Mouse (Mus musculus) neural tube, embryonic 13.5 days (tissue): ENCODE measurements around the gene Aldh3a2. TPM values are rescaled to one million over a fixed set of nuclear protein-coding genes. Genes with fewer than 3 reads are reported as not detected.
"Not testable (repeated sequence)": the region's sequence is repeated elsewhere in the genome, so short reads cannot be mapped to it uniquely, and the experiment has no call there.

Source experiments
- ATAC-seq: fragments of 200-750 bp; cut with Nextera tagmentation; 2 replicates; pipeline ENCODE4 v1.8.0; 2017; ENCODE audit warnings: low read depth, mild to moderate bottlenecking, moderate TSS enrichment, moderate library complexity
- H3K27ac ChIP-seq: fragments of 300-500 bp; sonication (generic); replicated peaks from 2 replicates; pipeline ENCODE4 v1.5.1; 2015; ENCODE audit warnings: moderate library complexity, mild to moderate bottlenecking, inconsistent platforms
- H3K27me3 ChIP-seq: fragments of 300-500 bp; sonication (generic); 2 replicates; pipeline ENCODE4 v1.6.1; 2015; ENCODE audit warnings: mild to moderate bottlenecking, inconsistent platforms
- H3K36me3 ChIP-seq: fragments of 300-500 bp; sonication (generic); 2 replicates; pipeline ENCODE4 v1.6.1; 2015; ENCODE audit warnings: mild to moderate bottlenecking, inconsistent platforms
- H3K4me1 ChIP-seq: fragments of 300-500 bp; sonication (generic); replicated peaks from 2 replicates; pipeline ENCODE4 v1.6.1; 2015; ENCODE audit warnings: inconsistent platforms
- H3K4me2 ChIP-seq: fragments of 300-500 bp; sonication (generic); 2 replicates; pipeline ENCODE4 v1.6.1; 2015; ENCODE audit warnings: inconsistent platforms, mild to moderate bottlenecking, moderate library complexity
- H3K4me3 ChIP-seq: fragments of 300-500 bp; sonication (generic); 2 replicates; pipeline ENCODE4 v1.5.1; 2015; ENCODE audit warnings: mild to moderate bottlenecking, inconsistent platforms
- H3K9ac ChIP-seq: fragments of 300-500 bp; sonication (generic); 2 replicates; pipeline ENCODE4 v1.6.1; 2015; ENCODE audit warnings: moderate library complexity, mild to moderate bottlenecking, inconsistent platforms
- H3K9me3 ChIP-seq: fragments of 300-500 bp; sonication (generic); 2 replicates; pipeline ENCODE4 v1.6.1; 2016; ENCODE audit warnings: inconsistent platforms
- WGBS: fragments of 180-500 bp; shearing (Covaris S2); methylation state at CpG from one replicate; pipeline ENCODE4 v1.1.7; 2015; 5-methylcytosine and 5-hydroxymethylcytosine counted together
- polyA plus RNA-seq: library from polyadenylated mRNA; unstranded; fragments of >200 nt; fragmentation: Nextera tagmentation; extraction: Ambion mirVana; gene quantifications from 2 replicates; pipeline ENCODE4 v1.2.1, GENCODE M21; 2015

Gene Aldh3a2
- polyA plus RNA-seq, 1 experiment from 2014 or later: 26.4 TPM

GRCm38 (mm10) chr11:61180361-61180760 is 86.9 kb downstream of the Aldh3a2 start:
- WGBS: 66% methylated on average over 3 of the region's 3 CpGs
- Histone ChIP-seq H3K27me3 (no peaks in the 10 kb centered on the region), H3K4me2 (no peak overlapping the region), H3K4me1 (peaks cover 6% of the 10 kb centered on the region), H3K9me3 (no peaks in the 10 kb centered on the region), H3K36me3 (no peaks in the 10 kb centered on the region), H3K9ac (no peak overlapping the region), H3K27ac (peak overlapping the region; percentile 59), H3K4me3 (no peak overlapping the region)
- no peak for ATAC-seq

GRCm38 (mm10) chr11:61176321-61176720 is 90.9 kb downstream of the Aldh3a2 start:
- WGBS: 84% methylated on average over 1 of the region's 1 CpGs
- Histone ChIP-seq H3K27me3 (no peaks in the 10 kb centered on the region), H3K4me3 (no peak overlapping the region), H3K4me1 (peaks cover 30% of the 10 kb centered on the region), H3K9me3 (no peaks in the 10 kb centered on the region), H3K4me2 (0 out of 2 replicates have a peak overlapping the region, but pooled peaks have one; percentile 42), H3K36me3 (no peaks in the 10 kb centered on the region), H3K9ac (no peak overlapping the region), H3K27ac (peak overlapping the region; percentile 86)
- ATAC-seq: no peak

GRCm38 (mm10) chr11:61175778-61176177 is 91.5 kb downstream of the Aldh3a2 start:
- Histone ChIP-seq H3K4me1 (peaks cover 36% of the 10 kb centered on the region), H3K27me3 (no peaks in the 10 kb centered on the region), H3K36me3 (no peaks in the 10 kb centered on the region), H3K4me2 (peak overlapping the region; percentile 42), H3K9ac (peak overlapping the region; percentile 46), H3K9me3 (no peaks in the 10 kb centered on the region), H3K4me3 (no peak overlapping the region), H3K27ac (peak overlapping the region; percentile 86)
- no peak for ATAC-seq
- 68% methylated on average over 5 of the region's 5 CpGs for WGBS

GRCm38 (mm10) chr11:61174821-61175658 is 92.2 kb downstream of the Aldh3a2 start, which contains the start of gene Usp22:
Gene Usp22 (minus strand): TSS chr11:61175055.
- no peaks in the 10 kb centered on the region for H3K9me3 ChIP-seq
- under 1% methylated on average over 69 of the region's 69 CpGs for WGBS
- peak; percentile 98 for ATAC-seq
- H3K4me2 ChIP-seq: peak within 1 kb of the TSS; percentile 76
- peak within 1 kb of the TSS; percentile 100 for H3K4me3 ChIP-seq
- peak within 1 kb of the TSS; percentile 100 for H3K9ac ChIP-seq
- H3K4me1 ChIP-seq: peaks cover 43% of the 10 kb centered on the region
- peak within 1 kb of the TSS; percentile 99 for H3K27ac ChIP-seq
- H3K27me3 ChIP-seq: no peaks in the 10 kb centered on the region
- no peaks in the 10 kb centered on the region for H3K36me3 ChIP-seq

- WGBS: 1% methylated on average over 28 of the region's 28 CpGs
- Histone ChIP-seq H3K27me3 (no peaks in the 10 kb centered on the region), H3K4me1 (peaks cover 49% of the 10 kb centered on the region), H3K4me2 (peak overlapping the region; percentile 76), H3K27ac (peak overlapping the region; percentile 99), H3K4me3 (peak overlapping the region; percentile 100), H3K9me3 (no peaks in the 10 kb centered on the region), H3K36me3 (no peaks in the 10 kb centered on the region), H3K9ac (peak overlapping the region; percentile 100)
- peak; percentile 57 for ATAC-seq
Observed at GRCm38 (mm10) chr11:61174291-61174820, 92.9 kb downstream of the Aldh3a2 start.

GRCm38 (mm10) chr11:61173477-61173876 is 93.8 kb downstream of the Aldh3a2 start:
- not testable (repeated sequence) for H3K27ac ChIP-seq, H3K27me3 ChIP-seq, ATAC-seq, H3K9me3 ChIP-seq, H3K36me3 ChIP-seq
- peaks cover 57% of the 10 kb centered on the region for H3K4me1 ChIP-seq
- peak overlapping the region; percentile 100 for H3K9ac ChIP-seq
- H3K4me3 ChIP-seq: peak overlapping the region; percentile 100
- WGBS: 39% methylated on average over 15 of the region's 15 CpGs
- peak overlapping the region; percentile 76 for H3K4me2 ChIP-seq

Other genes starting within 250 kb of the Aldh3a2 start
- gene Kcnj12, start 244.9 kb downstream of the Aldh3a2 start, polyA plus RNA-seq: 7.8 and 8.1 TPM in 2 replicates
- 1.5 and 1.8 TPM in 2 replicates for gene Tnfrsf13b, start 140.7 kb downstream of the Aldh3a2 start, polyA plus RNA-seq
- gene Usp22, start 92.4 kb downstream of the Aldh3a2 start, polyA plus RNA-seq: 362 and 373 TPM in 2 replicates
- gene Aldh3a1, start 59.9 kb downstream of the Aldh3a2 start, polyA plus RNA-seq: not detected in 2 replicates
- gene Slc47a2, start 75.4 kb upstream of the Aldh3a2 start, polyA plus RNA-seq: not detected in 2 replicates
- 0.22 TPM in 1 of 2 replicates, not detected in the other for gene Slc47a1, start 110.9 kb upstream of the Aldh3a2 start, polyA plus RNA-seq
- gene Rnf112, start 186.7 kb upstream of the Aldh3a2 start, polyA plus RNA-seq: 13.1 and 14.2 TPM in 2 replicates
- gene Mfap4, start 218.0 kb upstream of the Aldh3a2 start, polyA plus RNA-seq: 91.0 and 108 TPM in 2 replicates
- gene Mapk7, start 226.9 kb upstream of the Aldh3a2 start, polyA plus RNA-seq: 73.6 and 85.1 TPM in 2 replicates
- gene B9d1, start 237.7 kb upstream of the Aldh3a2 start, polyA plus RNA-seq: 36.4 and 36.5 TPM in 2 replicates